In genomic region chr7:73243591-73244355, GRCm38 (mm10) we compare ENCODE assay signal across 12 mouse cellular contexts.
DNase-seq lines count a peak whose midpoint lies in the region; ATAC-seq lines count a peak whose summit lies in the region.
"Had no signal": no experiment of that assay in that cellular context is flagged by ENCODE, and none has a peak within 500 bp of the region (broad histone marks: within the 10 kb centered on the region; RNA-seq: fewer than 3 reads in every experiment).

No protein-coding gene starts in this region.

- H3K9ac ChIP-seq in intestine, embryonic 14.5 days (ENCODE audit: low read length): no peak overlapping the region
- H3K9ac ChIP-seq in intestine, embryonic 16.5 days (ENCODE audit: low read depth, low read length): no peak overlapping the region
- H3K9ac ChIP-seq in embryonic facial prominence, embryonic 11.5 days (replicated peaks; ENCODE audit: low read length): no peak overlapping the region
- no peak overlapping the region for H3K9ac ChIP-seq in midbrain, embryonic 14.5 days (replicated peaks; ENCODE audit: low read length)
- H3K9ac ChIP-seq: forebrain, embryonic 12.5 days; heart, embryonic 13.5 days; liver, embryonic 14.5 days had no signal

- H3K9me3 ChIP-seq in intestine, embryonic 14.5 days (ENCODE audit: control insufficient read depth, low read length): no peaks in the 10 kb centered on the region
- no peaks in the 10 kb centered on the region for H3K9me3 ChIP-seq in intestine, embryonic 16.5 days (ENCODE audit: control insufficient read depth, low read length)
- H3K9me3 ChIP-seq in embryonic facial prominence, embryonic 11.5 days (replicated peaks; ENCODE audit: control insufficient read depth, low read length): no peaks in the 10 kb centered on the region
- H3K9me3 ChIP-seq in midbrain, embryonic 14.5 days (ENCODE audit: control insufficient read depth, low read length): no peaks in the 10 kb centered on the region
- H3K9me3 ChIP-seq: forebrain, embryonic 12.5 days; heart, embryonic 13.5 days had no signal

- H3K4me2 ChIP-seq in intestine, embryonic 14.5 days (ENCODE audit: low read length): no peak overlapping the region
- no peak overlapping the region for H3K4me2 ChIP-seq in intestine, embryonic 16.5 days (ENCODE audit: low read depth, low read length)
- no peak overlapping the region for H3K4me2 ChIP-seq in embryonic facial prominence, embryonic 11.5 days (ENCODE audit: low read depth, low read length)
- no peak overlapping the region for H3K4me2 ChIP-seq in midbrain, embryonic 14.5 days (ENCODE audit: low read length)
- H3K4me2 ChIP-seq: forebrain, embryonic 12.5 days; heart, embryonic 13.5 days had no signal

- no peak for ATAC-seq in intestine, embryonic 14.5 days (replicated peaks; ENCODE audit: low FRiP score, low TSS enrichment, low read depth)
- ATAC-seq in intestine, embryonic 16.5 days: no peak
- ATAC-seq in embryonic facial prominence, embryonic 11.5 days (replicated peaks; ENCODE audit: insufficient number of reproducible peaks, low FRiP score, low TSS enrichment, low read depth): peak; percentile 52; the same call in 1 of the 2 replicates
- ATAC-seq in midbrain, embryonic 14.5 days (ENCODE audit: low FRiP score, low TSS enrichment): no peak

- peak; percentile 57 for DNase-seq in intestine, embryonic 14.5 days (ENCODE audit: low spot score)
- peak; percentile 18 for DNase-seq in embryonic facial prominence, embryonic 11.5 days (ENCODE audit: low spot score)
- DNase-seq in gastrocnemius, postnatal 25 days: peak; percentile 25
- peak; percentile 38 for DNase-seq in midbrain, embryonic 14.5 days
- no peak for DNase-seq in layer of hippocampus, adult 8-10 months (ENCODE audit: low spot score in 2 of 2)
- no peak for DNase-seq in thymus, postnatal 0 days (ENCODE audit: low spot score)
- DNase-seq: cerebellum, postnatal 25 days; kidney, adult 8-10 months had no signal

- peak overlapping the region; percentile 23; the same call in 1 of the 2 replicates for H3K27ac ChIP-seq in intestine, embryonic 14.5 days (ENCODE audit: low read depth)
- H3K27ac ChIP-seq in intestine, embryonic 16.5 days (ENCODE audit: low read length): no peak overlapping the region
- no peak overlapping the region for H3K27ac ChIP-seq in embryonic facial prominence, embryonic 11.5 days (replicated peaks; ENCODE audit: low read depth, low read length)
- 0 out of 2 replicates have a peak overlapping the region, but pooled peaks have one; percentile 32 for H3K27ac ChIP-seq in midbrain, embryonic 14.5 days (replicated peaks; ENCODE audit: low read depth, low read length)
- H3K27ac ChIP-seq: forebrain, embryonic 12.5 days; heart, embryonic 13.5 days; liver, embryonic 14.5 days had no signal

- H3K4me3 ChIP-seq in intestine, embryonic 14.5 days (ENCODE audit: low read depth, low read length): no peak overlapping the region
- H3K4me3 ChIP-seq in intestine, embryonic 16.5 days (ENCODE audit: low read length): no peak overlapping the region
- no peak overlapping the region for H3K4me3 ChIP-seq in embryonic facial prominence, embryonic 11.5 days (ENCODE audit: low read depth, low read length)
- H3K4me3 ChIP-seq in midbrain, embryonic 14.5 days (replicated peaks; ENCODE audit: low read depth, low read length): no peak overlapping the region
- H3K4me3 ChIP-seq: forebrain, embryonic 12.5 days; heart, embryonic 13.5 days had no signal

- no peaks in the 10 kb centered on the region for H3K4me1 ChIP-seq in intestine, embryonic 14.5 days (replicated peaks; ENCODE audit: control insufficient read depth, insufficient read depth, low read length)
- H3K4me1 ChIP-seq in intestine, embryonic 16.5 days (ENCODE audit: control insufficient read depth, insufficient read depth, low read length): no peaks in the 10 kb centered on the region
- H3K4me1 ChIP-seq in embryonic facial prominence, embryonic 11.5 days (ENCODE audit: control insufficient read depth, insufficient read depth, low read length): no peaks in the 10 kb centered on the region
- H3K4me1 ChIP-seq in midbrain, embryonic 14.5 days (ENCODE audit: control insufficient read depth, insufficient read depth, low read length): 0 out of 2 replicates have a peak, but pooled peaks cover 3% of the 10 kb centered on the region
- H3K4me1 ChIP-seq: heart, embryonic 13.5 days had no signal

- 46% methylated on average over 9 of the region's 9 CpGs for WGBS in intestine, embryonic 14.5 days
- 57% methylated on average over 9 of the region's 9 CpGs for WGBS in intestine, embryonic 16.5 days
- WGBS in embryonic facial prominence, embryonic 11.5 days: 57% methylated on average over 9 of the region's 9 CpGs
- 26% methylated on average over 9 of the region's 9 CpGs for WGBS in midbrain, embryonic 14.5 days

- no peaks in the 10 kb centered on the region for H3K36me3 ChIP-seq in intestine, embryonic 14.5 days (ENCODE audit: control insufficient read depth, insufficient read depth, low read length)
- no peaks in the 10 kb centered on the region for H3K36me3 ChIP-seq in intestine, embryonic 16.5 days (ENCODE audit: control insufficient read depth, insufficient read depth, low read length)
- H3K36me3 ChIP-seq in embryonic facial prominence, embryonic 11.5 days (replicated peaks; ENCODE audit: control insufficient read depth, insufficient read depth, low read depth, low read length): no peaks in the 10 kb centered on the region
- no peaks in the 10 kb centered on the region for H3K36me3 ChIP-seq in midbrain, embryonic 14.5 days (ENCODE audit: control insufficient read depth, insufficient read depth, low read length)
- H3K36me3 ChIP-seq: forebrain, embryonic 12.5 days; heart, embryonic 13.5 days had no signal

- H3K27me3 ChIP-seq in intestine, embryonic 14.5 days (replicated peaks; ENCODE audit: control insufficient read depth, insufficient read depth, low read length): no peaks in the 10 kb centered on the region
- H3K27me3 ChIP-seq in intestine, embryonic 16.5 days (replicated peaks; ENCODE audit: control insufficient read depth, insufficient read depth, low read length): no peaks in the 10 kb centered on the region
- no peaks in the 10 kb centered on the region for H3K27me3 ChIP-seq in embryonic facial prominence, embryonic 11.5 days (ENCODE audit: control insufficient read depth, insufficient read depth, low read length)
- H3K27me3 ChIP-seq in midbrain, embryonic 14.5 days (ENCODE audit: control insufficient read depth, insufficient read depth, low read length): no peaks in the 10 kb centered on the region
- H3K27me3 ChIP-seq: forebrain, embryonic 12.5 days; heart, embryonic 13.5 days had no signal

Comparison
In these comparisons a context has a peak if more than half of its experiments do, and no peak if none do; other contexts are left out.
1. H3K27ac ChIP-seq: peak in intestine, embryonic 14.5 days (single experiment) and midbrain, embryonic 14.5 days (single experiment); none in intestine, embryonic 16.5 days (single experiment) and embryonic facial prominence, embryonic 11.5 days (single experiment).
2. DNase-seq: peak in intestine, embryonic 14.5 days (single experiment), embryonic facial prominence, embryonic 11.5 days (single experiment), gastrocnemius, postnatal 25 days (single experiment) and midbrain, embryonic 14.5 days (single experiment); none in layer of hippocampus, adult 8-10 months (0 of 2) and thymus, postnatal 0 days (single experiment).